Mouse (Mus musculus): ENCODE measurements at regions not wholly inside any gene's neighbourhood (a gene's known extent, or its start where the extent isn't known, plus 50 kb on each side); places are given as distances from the start of the nearest gene placed in this dataset.
A peak's percentile ranks its signal among the peaks of the same experiment; 100 is the strongest.

GRCm38 (mm10) chr4:81582546-81582945 lies 139.9 kb upstream of the Mpdz start:
- intact Hi-C loops (cut with DNase I) = loop anchor here (5.0 kb wide), 2 partner anchors 40 to 180 kb away; no protein-coding TSS in a partner anchor
- no peak for DNase-seq
- WGBS = 42% methylated on average over 2 of the region's 2 CpGs
- Histone ChIP-seq H3K79me2 (replicated peaks; ENCODE audit: control insufficient read depth, insufficient read depth, low read length) (no peaks in the 10 kb centered on the region), H3K27me3 (ENCODE audit: control insufficient read depth, insufficient read depth, low read length) (no peaks in the 10 kb centered on the region), H3K27ac (no peak overlapping the region; the same call in 1 of the 2 replicates), H3K36me3 (ENCODE audit: control insufficient read depth, insufficient read depth, low read length) (peaks cover 8% of the 10 kb centered on the region), H3K4me3 (no peak overlapping the region), H3K9ac (ENCODE audit: low read depth, low read length) (no peak overlapping the region), H3K4me1 (ENCODE audit: control insufficient read depth, insufficient read depth, low read length) (peaks cover 1% of the 10 kb centered on the region; the same call in 1 of the 2 replicates)
- TF ChIP-seq POLR2A (IDR thresholded peaks at IDR 0.05; ENCODE audit: insufficient read depth, low read depth, low read length) = no peak
- TF ChIP-seq EP300 (IDR thresholded peaks at IDR 0.05; ENCODE audit: insufficient read depth, low read depth, low read length) = no peak

DNA sequence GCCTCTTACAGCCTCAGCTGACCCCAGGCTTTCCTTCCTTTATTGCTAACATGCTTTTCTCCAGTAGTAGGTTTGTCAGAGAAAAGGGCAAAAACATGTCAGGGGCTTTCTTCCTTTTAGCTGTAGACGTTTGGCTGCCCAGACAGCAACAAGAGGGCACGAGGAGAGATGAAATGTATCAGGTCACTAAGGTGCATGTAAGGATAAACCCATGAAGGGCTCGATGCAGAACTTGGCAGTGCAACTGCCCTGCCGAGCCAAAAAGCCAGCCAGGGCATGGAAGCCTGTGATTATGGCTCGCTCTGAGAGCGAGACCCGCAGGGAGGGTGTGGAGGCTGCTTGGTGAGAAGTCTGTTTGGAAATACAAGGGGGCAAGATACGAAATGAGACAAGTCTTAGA lies 137.9 kb upstream of the Mpdz start:
- Histone ChIP-seq H3K27ac (peak overlapping the region; percentile 86), H3K36me3 (ENCODE audit: control insufficient read depth, insufficient read depth, low read length) (peaks cover 8% of the 10 kb centered on the region), H3K79me2 (replicated peaks; ENCODE audit: control insufficient read depth, insufficient read depth, low read length) (no peaks in the 10 kb centered on the region), H3K4me3 (peak overlapping the region; percentile 19; the same call in 1 of the 2 replicates), H3K9ac (ENCODE audit: low read depth, low read length) (peak overlapping the region; percentile 59; the same call in 1 of the 2 replicates), H3K27me3 (ENCODE audit: control insufficient read depth, insufficient read depth, low read length) (no peaks in the 10 kb centered on the region), H3K4me1 (ENCODE audit: control insufficient read depth, insufficient read depth, low read length) (peaks cover 1% of the 10 kb centered on the region; the same call in 1 of the 2 replicates)
- WGBS = 31% methylated on average over 8 of the region's 8 CpGs
- peak; percentile 71 to 78 for DNase-seq
- TF ChIP-seq POLR2A (IDR thresholded peaks at IDR 0.05; ENCODE audit: insufficient read depth, low read depth, low read length) (0 out of 2 replicates have a peak, but pooled peaks have one; percentile 5), CTCF (IDR thresholded peaks at IDR 0.05) (no peak), EP300 (IDR thresholded peaks at IDR 0.05; ENCODE audit: insufficient read depth, low read depth, low read length) (0 out of 2 replicates have a peak, but pooled peaks have one; percentile 49)
- intact Hi-C loops (cut with DNase I) = loop anchor here (5.0 kb wide), 2 partner anchors 42 to 182 kb away; no protein-coding TSS in a partner anchor

- no peak overlapping the region for H3K4me3 ChIP-seq
- peak overlapping the region; percentile 86 for H3K27ac ChIP-seq
- DNase-seq = peak in 1 of 2 experiments; percentile 5
- H3K27me3 ChIP-seq (ENCODE audit: control insufficient read depth, insufficient read depth, low read length) = no peaks in the 10 kb centered on the region
- H3K79me2 ChIP-seq (replicated peaks; ENCODE audit: control insufficient read depth, insufficient read depth, low read length) = no peaks in the 10 kb centered on the region
- intact Hi-C loops (cut with DNase I) = loop anchor here (5.0 kb wide), 2 partner anchors 43 to 183 kb away; no protein-coding TSS in a partner anchor
- WGBS = 67% methylated on average over 8 of the region's 8 CpGs
- H3K36me3 ChIP-seq (ENCODE audit: control insufficient read depth, insufficient read depth, low read length) = peaks cover 8% of the 10 kb centered on the region
- TF ChIP-seq CTCF (IDR thresholded peaks at IDR 0.05) (no peak), POLR2A (IDR thresholded peaks at IDR 0.05; ENCODE audit: insufficient read depth, low read depth, low read length) (no peak), EP300 (IDR thresholded peaks at IDR 0.05; ENCODE audit: insufficient read depth, low read depth, low read length) (no peak)
- H3K4me1 ChIP-seq (ENCODE audit: control insufficient read depth, insufficient read depth, low read length) = peaks cover 1% of the 10 kb centered on the region; the same call in 1 of the 2 replicates
- H3K9ac ChIP-seq (ENCODE audit: low read depth, low read length) = peak overlapping the region; percentile 30; the same call in 1 of the 2 replicates
These were observed 136.9 kb upstream of the Mpdz start for GRCm38 (mm10) chr4:81579389-81580110.

DNA sequence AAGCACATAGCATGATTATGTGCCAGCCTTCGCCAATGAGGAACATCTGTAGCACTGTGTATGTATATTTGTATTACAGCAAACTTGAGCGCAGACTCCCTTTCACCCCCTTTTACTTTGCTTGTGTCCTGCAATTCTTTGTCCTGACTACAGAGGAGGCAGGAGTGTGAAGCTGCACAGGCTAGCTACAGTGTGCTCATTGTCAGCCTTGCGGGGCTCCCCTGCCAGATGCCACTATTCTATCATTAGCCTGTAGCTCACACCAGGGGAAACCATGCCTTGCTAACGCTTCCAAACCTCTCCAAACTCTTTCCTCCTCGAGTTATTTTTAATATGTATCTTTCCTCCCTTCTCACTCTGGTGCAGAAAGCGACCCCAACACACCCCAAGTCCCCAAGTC lies 136.4 kb upstream of the Mpdz start:
- DNase-seq = peak in 1 of 2 experiments; percentile 28
- H3K36me3 ChIP-seq (ENCODE audit: control insufficient read depth, insufficient read depth, low read length) = peaks cover 8% of the 10 kb centered on the region
- intact Hi-C loops (cut with DNase I) = no loop called here
- peaks cover 1% of the 10 kb centered on the region; the same call in 1 of the 2 replicates for H3K4me1 ChIP-seq (ENCODE audit: control insufficient read depth, insufficient read depth, low read length)
- TF ChIP-seq POLR2A (IDR thresholded peaks at IDR 0.05; ENCODE audit: insufficient read depth, low read depth, low read length) (no peak), CTCF (IDR thresholded peaks at IDR 0.05) (peak; percentile 61), EP300 (IDR thresholded peaks at IDR 0.05; ENCODE audit: insufficient read depth, low read depth, low read length) (0 out of 2 replicates have a peak, but pooled peaks have one; percentile 8)
- H3K27ac ChIP-seq = peak overlapping the region; percentile 86
- H3K4me3 ChIP-seq = no peak overlapping the region
- no peaks in the 10 kb centered on the region for H3K27me3 ChIP-seq (ENCODE audit: control insufficient read depth, insufficient read depth, low read length)
- WGBS = 52% methylated on average over 6 of the region's 6 CpGs
- H3K79me2 ChIP-seq (replicated peaks; ENCODE audit: control insufficient read depth, insufficient read depth, low read length) = no peaks in the 10 kb centered on the region
- no peak overlapping the region for H3K9ac ChIP-seq (ENCODE audit: low read depth, low read length)

- Histone ChIP-seq H3K36me3 (ENCODE audit: control insufficient read depth, insufficient read depth, low read length) (peaks cover 2% of the 10 kb centered on the region; the same call in 1 of the 2 replicates), H3K27ac (peak overlapping the region; percentile 26; the same call in 1 of the 2 replicates), H3K79me2 (replicated peaks; ENCODE audit: control insufficient read depth, insufficient read depth, low read length) (no peaks in the 10 kb centered on the region), H3K9ac (ENCODE audit: low read depth, low read length) (no peak overlapping the region), H3K4me3 (no peak overlapping the region), H3K4me1 (ENCODE audit: control insufficient read depth, insufficient read depth, low read length) (no peaks in the 10 kb centered on the region), H3K27me3 (ENCODE audit: control insufficient read depth, insufficient read depth, low read length) (no peaks in the 10 kb centered on the region)
- TF ChIP-seq EP300 (IDR thresholded peaks at IDR 0.05; ENCODE audit: insufficient read depth, low read depth, low read length) (0 out of 2 replicates have a peak, but pooled peaks have one; percentile 52), POLR2A (IDR thresholded peaks at IDR 0.05; ENCODE audit: insufficient read depth, low read depth, low read length) (no peak)
- WGBS = 37% methylated on average over 5 of the region's 5 CpGs
- intact Hi-C loops (cut with DNase I) = no loop called here
- peak; percentile 51 to 73 for DNase-seq
These were observed 131.2 kb upstream of the Mpdz start for GRCm38 (mm10) chr4:81573771-81574170.

GRCm38 (mm10) chr4:81570736-81571135 lies 128.1 kb upstream of the Mpdz start:
- TF ChIP-seq EP300 (IDR thresholded peaks at IDR 0.05; ENCODE audit: insufficient read depth, low read depth, low read length) = no peak
- no peak for TF ChIP-seq POLR2A (IDR thresholded peaks at IDR 0.05; ENCODE audit: insufficient read depth, low read depth, low read length)
- TF ChIP-seq CTCF (IDR thresholded peaks at IDR 0.05) = no peak
- H3K27me3 ChIP-seq (ENCODE audit: control insufficient read depth, insufficient read depth, low read length) = no peaks in the 10 kb centered on the region
- DNase-seq = no peak
- peaks cover 2% of the 10 kb centered on the region; the same call in 1 of the 2 replicates for H3K36me3 ChIP-seq (ENCODE audit: control insufficient read depth, insufficient read depth, low read length)
- no peaks in the 10 kb centered on the region for H3K79me2 ChIP-seq (replicated peaks; ENCODE audit: control insufficient read depth, insufficient read depth, low read length)
- intact Hi-C loops (cut with DNase I) = no loop called here
- no peaks in the 10 kb centered on the region; the same call in 1 of the 2 replicates for H3K4me1 ChIP-seq (ENCODE audit: control insufficient read depth, insufficient read depth, low read length)
- H3K4me3 ChIP-seq = no peak overlapping the region
- H3K9ac ChIP-seq (ENCODE audit: low read depth, low read length) = no peak overlapping the region
- WGBS = 53% methylated on average over 4 of the region's 4 CpGs
- H3K27ac ChIP-seq = no peak overlapping the region
